Mouse (Mus musculus): Measurements from ENCODE around the gene Hbq1a.
"Not testable (repeated sequence)": the region's sequence is repeated elsewhere in the genome, so short reads cannot be mapped to it uniquely, and the experiment has no call there.

Hbq1a gene

DNA sequence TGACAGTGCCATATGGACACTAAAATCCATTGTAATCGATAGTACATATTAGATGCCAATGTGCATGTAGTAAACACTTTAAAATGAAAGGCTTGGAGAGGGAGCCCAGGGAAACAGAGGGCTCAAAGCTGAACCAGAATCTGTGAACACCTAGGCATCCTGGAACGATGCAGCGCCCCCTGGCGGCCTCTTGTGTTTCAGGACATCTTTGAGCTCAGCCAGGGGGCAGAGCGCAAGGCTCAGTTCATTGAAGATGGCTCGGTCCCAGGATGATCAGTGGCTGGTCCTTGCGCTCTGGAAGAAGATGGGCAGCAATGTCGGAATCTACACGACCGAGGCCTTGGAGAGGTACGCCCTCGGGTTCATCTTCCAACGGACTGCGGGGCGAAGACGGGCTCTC lies at the start of gene Hbq1a:
Gene Hbq1a (plus strand): TSS at position 205 of the 400 bp plus-strand sequence.
- peak; percentile 36 for DNase-seq (ENCODE audit: low read depth)

DNA sequence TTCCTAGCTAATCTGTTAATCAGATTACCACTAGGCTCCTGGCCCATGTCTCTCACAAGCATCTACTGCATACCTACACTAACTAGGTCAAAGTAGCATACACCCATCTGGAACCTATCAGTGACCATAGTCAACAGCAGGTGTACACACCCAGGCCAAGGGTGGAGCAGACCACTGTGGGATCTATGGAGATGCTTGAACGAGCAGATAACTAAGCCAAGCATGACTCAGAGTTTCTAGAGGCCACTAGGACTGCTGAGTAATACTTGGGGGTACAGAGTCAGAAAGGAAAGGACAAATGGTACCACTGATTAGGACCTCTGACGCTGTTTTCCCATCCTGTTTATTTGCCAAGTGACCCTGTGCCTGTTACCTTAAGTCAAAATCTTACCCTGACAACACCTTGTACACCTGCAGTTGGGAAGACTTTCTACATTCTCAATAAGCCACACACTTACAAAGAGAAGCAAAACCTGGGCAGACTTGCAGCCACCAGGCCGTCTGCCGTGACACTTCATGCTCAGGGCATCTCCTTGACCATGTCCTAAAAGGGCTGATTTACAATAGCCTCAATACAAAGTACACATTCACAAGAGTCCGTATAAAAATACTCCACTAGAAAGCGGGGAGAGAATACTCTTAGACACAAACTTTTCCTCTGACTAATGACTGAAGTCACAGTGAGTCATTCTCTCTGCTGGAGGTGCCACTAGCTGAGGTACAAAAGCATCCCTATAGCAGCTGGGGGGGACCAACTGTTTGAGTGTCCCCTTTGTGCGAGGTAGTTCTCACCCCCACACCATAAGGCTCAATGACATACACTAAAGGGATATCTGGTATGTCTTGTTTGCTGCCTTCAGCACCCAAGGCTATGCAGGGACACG lies 48.7 kb upstream of the Hbq1a start:
- DNase-seq (ENCODE audit: low read depth) = peak; percentile 48

DNA sequence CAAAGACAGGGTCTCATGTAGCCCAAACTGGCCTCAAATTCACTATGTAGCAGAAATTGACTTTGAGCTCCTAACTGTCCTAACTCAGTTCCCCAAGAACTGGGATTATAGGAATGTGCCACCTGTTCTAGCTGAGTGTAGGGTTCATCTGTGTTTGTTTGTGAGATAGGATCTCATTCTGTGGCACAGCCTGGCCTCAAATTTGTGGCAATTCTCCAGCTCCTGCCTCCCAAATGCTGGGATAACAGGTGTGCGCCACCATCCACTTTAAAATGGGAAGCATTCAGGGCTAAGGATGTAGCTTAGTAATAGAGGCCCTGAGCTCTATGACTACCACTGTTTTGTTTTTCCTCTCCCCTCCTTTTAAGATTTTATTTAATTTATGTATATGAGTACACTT lies 46.7 kb upstream of the Hbq1a start:
- DNase-seq (ENCODE audit: low read depth) = no peak

DNA sequence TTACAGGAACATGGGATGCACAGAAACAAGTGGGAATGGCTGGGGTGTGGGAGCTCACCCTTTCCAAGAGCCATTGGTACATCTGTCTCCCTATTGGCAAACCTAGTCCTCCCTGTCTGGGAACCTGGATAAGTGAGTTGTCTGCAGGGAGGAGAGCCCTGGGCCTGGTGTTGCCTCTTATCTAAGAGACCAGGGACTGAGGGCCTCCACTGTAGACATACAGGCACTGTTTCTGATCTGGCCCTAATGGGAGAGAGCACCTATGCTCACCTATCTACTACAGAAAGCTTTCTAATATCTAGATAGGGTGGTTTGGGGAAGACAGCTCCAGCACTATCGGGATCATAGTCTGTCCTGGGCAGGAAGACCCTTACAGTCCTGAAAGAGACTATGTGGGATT lies 43.7 kb upstream of the Hbq1a start:
- no peak for DNase-seq (ENCODE audit: low read depth)

DNA sequence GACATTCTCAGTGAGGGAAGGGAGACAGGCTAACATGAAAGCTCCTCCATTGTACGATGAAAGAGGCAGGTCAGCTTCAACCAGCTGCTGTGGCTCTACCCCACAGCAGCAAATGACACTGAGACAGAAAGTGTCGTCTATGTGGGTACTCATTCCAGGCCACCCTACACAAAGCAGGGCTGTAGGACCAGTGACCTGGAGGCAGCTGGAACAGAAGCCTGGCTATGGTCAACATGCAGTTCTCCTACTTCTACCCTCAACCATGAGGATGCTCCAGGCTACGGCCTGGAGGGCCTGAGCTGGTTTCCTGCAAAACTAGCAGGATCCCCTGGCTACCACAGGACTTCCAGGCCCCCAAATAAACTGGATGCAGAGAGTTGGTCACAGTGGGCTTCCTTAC lies 43.3 kb upstream of the Hbq1a start:
- DNase-seq (ENCODE audit: low read depth) = no peak

DNA sequence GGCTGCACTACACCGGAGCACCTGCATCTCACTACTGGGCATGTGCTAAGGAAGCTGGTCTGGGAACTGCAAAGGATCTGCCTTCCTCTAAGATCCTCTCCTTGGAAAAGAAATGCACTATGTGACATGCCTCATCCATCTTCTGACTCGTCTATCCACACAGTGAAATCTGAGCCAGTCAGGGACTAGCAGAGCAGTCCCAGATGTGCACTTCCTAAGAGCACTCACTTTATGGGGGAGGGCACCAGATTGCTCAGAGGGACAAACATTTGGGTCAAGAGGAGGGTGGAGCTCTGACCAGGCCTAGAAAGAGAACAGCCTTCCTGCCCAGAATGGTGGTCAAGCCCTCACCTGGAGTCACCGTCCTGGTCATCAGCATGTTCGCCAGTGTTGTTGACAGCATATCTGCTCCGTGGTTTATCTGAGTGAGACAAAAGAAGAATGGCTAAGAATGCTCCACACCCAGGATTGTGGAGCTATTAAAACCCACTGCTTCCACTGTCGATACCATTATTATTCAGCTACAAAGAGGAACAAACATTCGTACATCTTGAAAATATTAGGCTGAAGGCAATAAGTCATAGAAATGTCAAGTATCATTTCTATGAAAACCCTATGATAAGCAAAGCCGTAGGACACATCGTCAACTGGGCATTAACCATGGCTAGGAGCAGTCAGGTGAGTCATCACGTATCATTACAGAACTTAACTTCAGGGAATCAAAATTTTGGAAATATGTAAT lies 37.0 kb upstream of the Hbq1a start:
- DNase-seq (ENCODE audit: low read depth) = peak; percentile 90

DNA sequence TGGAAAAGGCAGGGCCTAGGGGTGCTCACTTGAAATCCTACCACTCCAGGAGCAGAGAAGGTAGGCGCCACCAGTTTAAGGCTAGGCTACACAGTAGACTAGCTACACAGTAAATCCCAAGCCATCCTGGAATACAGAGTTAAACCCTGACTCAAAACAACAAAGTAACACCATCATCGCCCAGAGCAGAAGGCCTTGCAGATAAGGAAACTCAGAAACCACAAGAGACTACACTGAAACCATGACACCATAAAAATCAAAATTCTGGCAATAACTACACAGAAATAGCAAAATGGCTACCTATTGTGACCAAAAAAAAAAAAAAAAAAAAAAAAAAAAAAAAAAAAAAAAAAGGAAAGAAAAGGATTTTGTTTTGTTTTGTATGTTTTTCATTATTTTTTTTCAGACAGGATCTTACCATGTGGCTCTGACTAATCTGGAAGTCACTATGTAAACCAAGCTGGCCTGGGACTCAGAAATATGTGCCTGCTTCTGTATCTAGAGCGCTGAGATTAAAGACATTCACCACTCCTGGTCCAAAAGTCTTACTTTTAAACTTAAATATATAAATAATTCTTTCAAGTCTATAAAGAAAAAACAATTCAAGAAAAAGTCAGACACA lies 34.6 kb upstream of the Hbq1a start:
- peak; percentile 56 for DNase-seq (ENCODE audit: low read depth)

DNA sequence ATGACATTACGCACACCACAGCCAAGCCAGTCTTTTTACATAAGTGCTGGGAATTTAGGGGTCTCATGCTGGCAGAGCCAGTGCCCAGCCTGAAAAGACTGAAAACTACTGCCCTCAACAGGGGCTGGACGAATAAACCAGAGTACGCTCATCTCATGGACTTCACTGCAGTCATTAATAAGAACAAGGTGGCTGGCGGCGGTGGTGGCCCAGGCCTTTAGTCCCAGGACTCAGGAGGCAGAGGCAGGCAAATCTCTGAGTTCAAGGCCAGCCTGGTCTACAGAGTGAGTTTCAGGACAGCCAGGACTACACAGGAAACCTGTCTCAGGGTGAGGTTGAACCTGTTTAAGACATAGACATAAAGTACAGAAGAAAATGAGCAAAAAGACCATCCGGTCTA lies 33.7 kb upstream of the Hbq1a start:
- DNase-seq (ENCODE audit: low read depth) = no peak

DNA sequence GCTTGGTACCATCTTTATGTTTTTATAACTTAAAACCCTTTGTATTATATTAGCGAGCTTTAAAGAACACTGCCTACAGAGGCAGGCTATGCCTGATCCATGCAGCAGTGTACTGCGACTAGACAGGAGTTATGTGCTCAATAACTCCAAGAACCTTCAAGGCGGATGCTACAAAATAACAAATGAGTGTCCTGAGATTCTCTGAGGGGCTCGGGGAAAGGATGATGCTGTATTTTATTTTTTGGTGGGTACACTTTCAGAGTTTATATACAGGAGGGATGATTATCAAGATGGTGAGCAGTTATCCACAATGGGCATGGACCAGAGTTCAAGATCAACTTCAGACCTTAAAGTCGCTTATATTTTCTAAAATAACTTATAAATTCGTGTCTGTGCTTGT lies 33.1 kb upstream of the Hbq1a start:
- peak; percentile 20 for DNase-seq (ENCODE audit: low read depth)

DNA sequence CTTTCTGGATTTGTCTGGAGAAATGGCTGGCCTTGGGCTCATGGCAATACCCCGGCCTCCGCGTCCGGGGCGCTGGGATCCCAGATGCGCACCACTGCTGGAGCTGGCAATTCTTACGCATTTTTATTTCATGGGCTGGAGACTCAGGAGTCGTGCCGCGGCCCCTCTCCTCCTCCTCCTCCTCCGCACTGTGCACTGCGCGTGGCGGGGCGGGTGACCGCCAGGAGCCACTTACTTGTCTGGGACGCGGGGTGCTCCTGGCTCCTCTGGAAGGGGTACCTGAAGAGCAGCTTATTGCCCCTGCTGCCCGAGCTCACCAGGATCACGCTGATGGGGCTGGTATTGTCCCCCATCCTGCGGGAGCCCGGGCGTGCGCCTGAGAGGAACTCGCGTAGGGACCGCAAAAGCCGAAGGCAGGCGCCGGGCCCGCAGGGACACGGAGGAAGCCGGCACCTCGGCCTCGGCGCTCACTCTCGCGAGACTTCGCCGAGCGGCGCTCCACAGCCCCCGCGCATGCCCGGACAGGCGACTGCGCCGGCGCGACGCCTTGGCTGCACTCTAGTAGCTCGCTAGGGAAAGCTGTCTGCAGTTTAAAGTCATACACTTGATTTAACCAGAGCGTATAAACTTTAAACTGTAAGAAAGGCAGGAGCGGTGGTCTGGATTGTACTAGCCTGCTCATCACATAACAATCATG lies 32.5 kb upstream of the Hbq1a start, which contains the start of gene Nprl3:
Gene Nprl3 (minus strand): TSS at position 520 of the 697 bp plus-strand sequence.
- peak; percentile 98 for DNase-seq (ENCODE audit: low read depth)

DNA sequence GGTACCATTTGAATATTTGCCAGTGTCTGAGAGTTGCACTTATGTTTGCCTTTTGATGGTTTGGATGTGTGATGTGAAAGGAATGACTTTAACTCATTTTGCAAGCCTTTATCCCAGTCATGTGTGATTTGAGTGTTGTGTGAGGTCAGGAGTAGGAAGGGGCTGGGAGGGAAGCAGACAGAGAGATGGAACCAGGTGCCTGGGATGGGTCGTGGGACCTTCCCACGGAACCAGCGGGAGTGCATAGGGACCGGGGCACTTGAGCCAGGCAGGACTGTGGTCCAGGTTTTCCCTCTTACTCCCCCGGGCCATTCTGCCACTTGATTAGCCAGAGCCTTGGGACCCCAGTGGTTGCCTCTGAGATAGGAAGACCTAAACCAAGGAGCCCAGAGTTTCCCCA lies 31.9 kb upstream of the Hbq1a start:
- no peak for DNase-seq (ENCODE audit: low read depth)

DNA sequence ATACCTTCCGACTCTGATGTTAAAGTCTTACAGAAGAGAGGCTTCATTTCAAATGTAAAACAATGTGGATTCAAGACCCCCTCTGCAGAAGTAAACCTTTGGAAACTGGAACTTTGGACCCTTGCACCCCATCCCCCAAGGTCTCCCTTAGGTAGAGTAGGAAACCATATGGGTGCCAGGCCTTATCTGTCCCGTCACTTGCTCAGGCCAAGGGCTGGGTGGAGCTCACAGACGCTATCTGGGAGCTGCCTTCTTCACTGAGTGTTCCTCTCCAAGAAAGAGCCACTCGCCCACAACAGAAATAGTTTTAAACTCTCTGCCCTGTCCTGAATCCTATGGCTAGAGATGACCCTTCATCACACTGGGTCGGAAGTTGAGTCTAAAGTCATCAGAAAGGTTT lies 30.9 kb upstream of the Hbq1a start:
- DNase-seq (ENCODE audit: low read depth) = no peak

DNA sequence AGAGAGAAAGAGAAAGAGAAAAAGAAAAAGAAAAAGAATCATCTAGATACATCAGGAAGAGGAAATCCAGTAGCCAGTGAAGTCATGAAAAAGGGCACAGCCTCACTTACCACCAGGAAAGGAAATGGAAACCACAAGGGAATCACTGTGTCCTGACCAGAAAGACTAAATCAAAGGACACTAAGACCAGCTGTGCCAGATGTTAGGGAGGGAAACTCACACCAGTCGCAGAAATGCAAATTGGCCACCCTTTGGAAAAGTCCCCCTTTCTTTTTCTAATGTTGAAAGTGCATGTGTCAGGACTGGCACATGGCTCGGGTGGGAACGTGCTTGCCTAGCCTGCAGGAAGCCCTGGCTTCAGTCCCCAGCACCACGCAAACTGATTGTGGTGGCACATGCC lies 28.7 kb upstream of the Hbq1a start:
- no peak for DNase-seq (ENCODE audit: low read depth)

DNA sequence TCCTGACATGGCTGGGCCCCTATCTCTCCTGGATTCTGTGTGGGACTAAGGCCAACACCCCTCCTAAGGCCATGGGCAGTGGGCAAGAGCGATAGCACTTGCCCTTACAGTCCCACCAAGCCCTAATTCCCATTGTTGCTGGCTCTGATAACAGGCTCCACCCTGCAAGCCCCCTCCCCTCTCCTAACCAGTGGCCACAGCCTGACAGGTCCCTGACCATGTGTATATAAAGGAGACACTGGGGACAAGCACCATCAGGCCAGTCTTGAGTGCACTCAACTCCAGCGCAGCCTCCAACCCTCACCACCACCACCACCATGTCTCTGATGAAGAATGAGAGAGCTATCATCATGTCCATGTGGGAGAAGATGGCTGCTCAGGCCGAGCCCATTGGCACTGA lies 23.5 kb upstream of the Hbq1a start, which contains the start of gene Hba-x:
Gene Hba-x (plus strand): TSS at position 54 of the 400 bp plus-strand sequence.
- no peak for DNase-seq (ENCODE audit: low read depth)

DNA sequence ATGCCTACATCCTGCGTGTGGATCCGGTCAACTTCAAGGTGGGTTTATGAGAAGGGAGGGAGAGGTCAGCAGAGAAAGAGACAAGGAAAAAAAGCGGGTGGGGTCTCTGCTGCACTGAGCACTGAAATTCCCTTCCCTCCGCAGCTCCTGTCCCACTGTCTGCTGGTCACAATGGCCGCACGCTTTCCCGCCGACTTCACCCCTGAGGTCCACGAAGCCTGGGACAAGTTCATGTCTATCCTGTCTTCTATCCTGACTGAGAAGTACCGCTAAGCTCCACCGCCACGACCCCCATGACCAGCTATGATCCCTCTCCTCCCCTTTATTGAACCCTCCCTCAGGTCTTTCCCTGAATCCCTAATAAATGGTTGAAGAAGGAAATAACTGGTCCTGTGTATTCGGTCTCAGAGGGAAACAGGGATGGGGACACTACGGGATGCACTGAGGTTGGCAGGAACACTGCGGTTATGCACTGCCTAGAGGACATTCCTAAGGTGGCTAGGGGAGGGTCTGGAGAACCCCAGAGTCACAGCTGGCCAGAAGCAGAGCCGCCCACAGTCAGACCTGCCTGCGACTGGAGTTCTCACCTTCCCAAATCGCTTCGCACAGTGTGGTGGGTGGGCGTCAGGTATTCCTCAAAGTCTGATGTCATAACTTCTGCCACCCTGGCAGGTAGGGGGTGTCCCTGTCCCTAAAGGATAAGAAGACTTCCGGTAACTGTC lies 22.0 kb upstream of the Hbq1a start:
- no peak for DNase-seq (ENCODE audit: low read depth)

DNA sequence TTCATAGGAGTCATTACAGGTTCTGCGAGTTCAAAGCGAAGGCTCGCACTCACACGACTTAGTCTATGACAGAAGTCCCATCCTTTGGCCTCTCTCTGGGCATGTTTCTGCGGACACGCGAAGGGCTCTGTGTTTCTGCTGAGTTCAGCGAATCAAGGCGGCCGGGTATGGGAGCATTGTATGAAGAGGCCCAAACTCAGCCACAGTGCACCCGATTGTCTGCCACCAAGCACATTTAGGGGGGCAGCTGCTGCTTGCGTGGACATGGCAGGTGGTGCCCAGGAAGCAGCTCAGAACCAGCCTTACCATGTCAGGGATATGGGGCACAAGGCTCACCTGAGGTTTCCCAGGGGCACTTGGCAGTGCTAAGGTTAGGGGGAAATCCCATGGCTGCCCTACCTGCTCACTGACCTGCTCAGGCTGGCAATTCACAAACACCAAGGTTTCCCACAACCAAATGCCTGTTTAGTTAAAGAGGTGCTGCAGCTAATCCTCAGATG lies 21.4 kb upstream of the Hbq1a start:
- no peak for DNase-seq (ENCODE audit: low read depth)

DNA sequence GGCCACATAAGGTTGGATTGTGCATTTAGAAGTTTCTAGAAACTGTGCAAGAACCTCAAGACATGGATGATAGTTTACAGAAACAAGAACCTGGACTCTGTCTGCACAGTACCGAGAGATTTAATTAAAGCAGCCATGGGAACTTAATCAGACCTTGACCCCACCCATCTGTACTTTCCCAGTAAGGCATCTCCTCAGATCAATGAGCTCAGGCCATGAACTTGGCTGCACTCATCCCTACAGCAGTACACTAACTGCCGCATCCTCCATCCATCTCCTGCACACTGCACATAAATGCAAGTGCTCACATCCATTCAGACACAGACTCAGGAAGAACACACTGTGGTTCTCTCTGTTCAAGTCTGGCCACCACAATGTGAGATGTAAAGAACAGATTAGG lies 19.2 kb upstream of the Hbq1a start:
- DNase-seq (ENCODE audit: low read depth) = no peak

DNA sequence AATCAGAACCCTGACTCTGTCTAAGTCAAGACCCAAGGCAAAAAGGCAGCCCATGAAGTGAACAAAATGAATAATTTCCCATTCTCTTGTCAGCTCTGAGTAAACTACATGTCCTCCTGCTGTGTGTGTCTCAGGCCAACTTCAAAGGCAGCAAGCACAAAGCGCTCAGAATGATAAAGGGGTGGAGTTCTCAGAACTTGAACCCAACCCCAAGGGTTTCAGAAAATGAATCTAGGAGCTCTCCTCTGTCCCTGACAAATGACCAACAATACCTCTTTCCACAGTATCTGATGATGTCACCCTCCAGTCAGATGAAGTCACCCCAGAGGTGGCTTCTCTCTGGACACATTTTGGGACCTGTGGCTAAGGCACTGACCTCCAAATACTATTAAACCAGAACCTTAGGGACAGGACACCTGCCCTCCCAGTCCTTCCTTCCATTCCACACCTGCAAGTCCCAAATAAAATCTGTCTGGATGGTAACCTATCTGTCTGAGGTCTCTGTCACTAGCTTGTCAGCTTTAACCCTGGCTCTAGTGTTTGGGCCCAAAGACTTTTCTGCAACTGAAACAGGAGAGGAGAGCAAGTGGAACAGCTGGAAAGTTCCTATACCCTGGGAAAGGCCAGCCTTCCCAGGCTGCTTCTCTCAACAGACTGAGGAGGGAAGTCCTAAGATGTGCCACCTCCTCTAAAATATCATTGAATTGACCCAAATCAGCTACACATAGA lies 18.3 kb upstream of the Hbq1a start:
- DNase-seq (ENCODE audit: low read depth) = no peak

DNA sequence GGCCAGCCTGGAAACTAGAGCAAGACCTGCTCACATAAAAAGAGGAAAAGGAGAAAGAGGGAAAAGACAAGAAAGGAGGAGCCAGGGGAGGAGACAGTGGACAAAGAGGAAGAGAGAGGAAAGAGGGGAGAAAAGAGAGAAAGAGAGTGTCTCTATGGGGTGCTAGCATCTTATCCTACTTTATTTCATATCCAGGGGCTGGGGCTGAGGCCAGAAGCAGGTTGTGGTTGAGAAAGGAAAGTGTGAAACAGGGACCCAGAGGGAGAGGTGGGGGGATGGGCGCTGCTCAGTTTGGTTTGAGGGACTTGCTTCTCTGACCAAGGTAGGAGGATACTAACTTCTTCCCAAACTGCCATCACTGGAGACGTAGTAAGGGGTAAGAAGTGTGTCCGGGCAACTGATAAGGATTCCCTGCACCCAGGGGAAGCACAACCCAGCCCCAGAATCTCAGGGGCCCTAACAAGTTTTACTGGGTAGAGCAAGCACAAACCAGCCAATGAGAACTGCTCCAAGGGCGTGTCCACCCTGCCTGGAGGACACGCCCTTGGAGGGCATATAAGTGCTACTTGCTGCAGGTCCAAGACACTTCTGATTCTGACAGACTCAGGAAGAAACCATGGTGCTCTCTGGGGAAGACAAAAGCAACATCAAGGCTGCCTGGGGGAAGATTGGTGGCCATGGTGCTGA lies 16.6 kb upstream of the Hbq1a start, which contains the start of gene Hba-a1:
Gene Hba-a1 (plus strand): TSS at position 421 of the 687 bp plus-strand sequence.
- not testable (repeated sequence) for DNase-seq (ENCODE audit: low read depth)

DNA sequence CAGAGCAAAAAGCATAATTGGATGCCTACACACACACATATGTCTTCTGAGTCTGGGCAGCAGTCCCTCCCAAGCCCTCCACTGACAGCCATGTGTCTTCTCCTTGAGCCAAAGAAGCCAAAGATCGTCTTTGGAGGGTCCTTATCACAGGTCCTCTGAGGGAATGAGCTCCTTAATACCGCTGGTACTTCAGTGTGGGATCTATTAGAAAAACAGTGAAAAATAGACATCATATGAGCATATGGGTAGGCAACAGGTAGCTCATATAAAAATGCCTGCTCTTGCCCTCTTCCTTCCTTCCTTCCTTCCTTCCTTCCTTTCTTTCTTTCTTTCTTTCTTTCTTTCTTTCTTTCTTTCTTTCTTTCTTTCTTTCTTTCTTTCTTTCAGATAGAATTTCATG lies 15.3 kb upstream of the Hbq1a start:
- not testable (repeated sequence) for DNase-seq (ENCODE audit: low read depth)
